Mouse (Mus musculus) CH12.LX (cell line): ENCODE data around the gene Olfr1366. TPM values are rescaled to one million over a fixed set of nuclear protein-coding genes. Genes with fewer than 3 reads are reported as not detected.

Experiments
- DNase-seq: peaks from one replicate; pipeline ENCODE4 v3.0.0-alpha.2; 2013; ENCODE audit errors: extremely low read depth
- H3K27ac ChIP-seq: 2 replicates; pipeline ENCODE4 v1.5.1; 2012; ENCODE audit warnings: low read depth, mild to moderate bottlenecking, control low read depth, moderate library complexity; ENCODE audit not compliant: insufficient read depth
- H3K27me3 ChIP-seq: replicated peaks from 2 replicates; pipeline ENCODE3; 2012; ENCODE audit warnings: inconsistent platforms
- H3K36me3 ChIP-seq, 2 experiments: replicated peaks in 1 of 2; 2 replicates each; pipeline versions ENCODE3 to v1.6.1; 2012; ENCODE audit warnings: inconsistent platforms in 1 of 2, low read length in 1 of 2, mild to moderate bottlenecking in 1 of 2, mixed read lengths in 1 of 2, moderate library complexity in 1 of 2; ENCODE audit not compliant: control insufficient read depth in 1 of 2, insufficient read depth in 1 of 2
- H3K4me1 ChIP-seq, 2 experiments: 2 replicates each; pipeline ENCODE4 v1.6.1; 2012; ENCODE audit warnings: inconsistent platforms in 1 of 2, moderate library complexity in 1 of 2; ENCODE audit not compliant: insufficient read depth in 2 of 2, control insufficient read depth in 1 of 2
- H3K4me2 ChIP-seq: 2 replicates; pipeline ENCODE4 v1.6.1; 2012; ENCODE audit warnings: low read depth, mild to moderate bottlenecking, control low read depth; ENCODE audit not compliant: poor library complexity, insufficient read depth, severe bottlenecking
- H3K4me3 ChIP-seq, 3 experiments: fragments of 150-350 bp in 1 of 3; sonication (generic) in 1 of 3; replicated peaks in 1 of 3; 2 replicates each; pipeline versions ENCODE3 to v1.5.1; 2011 to 2012; ENCODE audit warnings: low read depth in 2 of 3, low read length in 2 of 3, mild to moderate bottlenecking in 2 of 3, moderate library complexity in 2 of 3, control low read depth in 1 of 3, improper control_type of control experiment in 1 of 3, inconsistent platforms in 1 of 3, mixed read lengths in 1 of 3; ENCODE audit not compliant: poor library complexity in 1 of 3
- H3K79me2 ChIP-seq: replicated peaks from 2 replicates; pipeline ENCODE4 v1.6.1; 2012; ENCODE audit warnings: mild to moderate bottlenecking, moderate library complexity; ENCODE audit not compliant: control insufficient read depth, poor library complexity, insufficient read depth, severe bottlenecking; ENCODE audit errors: extremely low read depth
- H3K9ac ChIP-seq: 2 replicates; pipeline ENCODE4 v1.6.1; 2012; ENCODE audit warnings: low read depth, mild to moderate bottlenecking, control low read depth, moderate library complexity; ENCODE audit not compliant: insufficient read depth
- H3K9me3 ChIP-seq: replicated peaks from 2 replicates; pipeline ENCODE3; 2012; ENCODE audit warnings: low read length, inconsistent platforms, mixed read lengths
- CHD2 ChIP-seq: IDR thresholded peaks from 2 replicates; pipeline ENCODE4 v1.6.1; 2011; ENCODE audit warnings: low read length, improper control_type of control experiment
- CTCF ChIP-seq, 2 experiments: IDR thresholded peaks in 1 of 2; conservative IDR thresholded peaks in 1 of 2; 2 replicates each; pipeline ENCODE4 v1.5.1; 2011 to 2012; ENCODE audit warnings: low read depth in 2 of 2, low read length in 2 of 2, improper control_type of control experiment in 1 of 2, inconsistent platforms in 1 of 2, mild to moderate bottlenecking in 1 of 2, moderate library complexity in 1 of 2
- ELF1 ChIP-seq: IDR thresholded peaks from 2 replicates; pipeline ENCODE4 v1.6.1; 2014; ENCODE audit warnings: low read depth, mild to moderate bottlenecking, inconsistent platforms, low read length, improper control_type of control experiment
- EP300 ChIP-seq: IDR thresholded peaks from 2 replicates; pipeline ENCODE4 v1.6.1; 2011; ENCODE audit warnings: low read length, improper control_type of control experiment
- ETS1 ChIP-seq: conservative IDR thresholded peaks from 2 replicates; pipeline ENCODE4 v1.6.1; 2012; ENCODE audit warnings: low read depth, mild to moderate bottlenecking, inconsistent platforms, low read length, improper control_type of control experiment, moderate library complexity
- GABPA ChIP-seq: IDR thresholded peaks from 2 replicates; pipeline ENCODE4 v1.6.1; 2012; ENCODE audit warnings: low read depth, low read length, improper control_type of control experiment, inconsistent platforms; ENCODE audit not compliant: insufficient replicate concordance
- KAT2A ChIP-seq: IDR thresholded peaks from 2 replicates; pipeline ENCODE4 v1.6.1; 2012; ENCODE audit warnings: low read length, improper control_type of control experiment, inconsistent platforms; ENCODE audit not compliant: insufficient replicate concordance
- MAFK ChIP-seq: IDR thresholded peaks from 2 replicates; pipeline ENCODE4 v1.6.1; 2011; ENCODE audit warnings: low read length, improper control_type of control experiment; ENCODE audit not compliant: insufficient replicate concordance
- MAX ChIP-seq: IDR thresholded peaks from 2 replicates; pipeline ENCODE4 v1.6.1; 2011; ENCODE audit warnings: low read length, improper control_type of control experiment
- MXI1 ChIP-seq: IDR thresholded peaks from 2 replicates; pipeline ENCODE4 v1.6.1; 2011; ENCODE audit warnings: mild to moderate bottlenecking, low read depth, low read length, improper control_type of control experiment
- NRF1 ChIP-seq: IDR thresholded peaks from 2 replicates; pipeline ENCODE4 v1.6.1; 2014; ENCODE audit warnings: low read depth, mild to moderate bottlenecking, inconsistent platforms, low read length, improper control_type of control experiment, moderate library complexity
- PAX5 ChIP-seq: IDR thresholded peaks from 2 replicates; pipeline ENCODE4 v1.6.1; 2012; ENCODE audit warnings: low read length, inconsistent platforms, mixed read lengths
- POLR2A ChIP-seq: IDR thresholded peaks from 2 replicates; pipeline ENCODE4 v1.6.1; 2011; ENCODE audit warnings: low read depth, mild to moderate bottlenecking, improper control_type of control experiment, low read length
- RAD21 ChIP-seq: IDR thresholded peaks from 2 replicates; pipeline ENCODE4 v1.6.1; 2011; ENCODE audit warnings: low read depth, mild to moderate bottlenecking, low read length, improper control_type of control experiment, moderate library complexity
- RCOR1 ChIP-seq: conservative IDR thresholded peaks from 2 replicates; pipeline ENCODE4 v1.6.1; 2012; ENCODE audit warnings: low read depth, mild to moderate bottlenecking, inconsistent platforms, low read length, improper control_type of control experiment
- SIN3A ChIP-seq: IDR thresholded peaks from 2 replicates; pipeline ENCODE4 v1.6.1; 2012; ENCODE audit warnings: low read length, improper control_type of control experiment, inconsistent platforms
- UBTF ChIP-seq: IDR thresholded peaks from 2 replicates; pipeline ENCODE4 v1.6.1; 2012; ENCODE audit warnings: low read depth, mild to moderate bottlenecking, inconsistent platforms, low read length, improper control_type of control experiment, moderate library complexity
- dilution Hi-C: fragments of 300-500 bp; cut with MboI; formaldehyde crosslinking; loops from 2 replicates; pipeline ENCODE4 v1.14.3; 2020; ENCODE audit warnings: low sequenced_read_pairs; ENCODE audit not compliant: extremely low pct_unique_long_range_greater_than_20kb, extremely low pct_ligation_motif_present
- in situ Hi-C: fragments of 300-500 bp; cut with MboI; formaldehyde crosslinking; loops from 3 replicates; pipeline ENCODE4 v1.14.3; 2019; ENCODE audit warnings: low sequenced_read_pairs, low pct_ligation_motif_present, low pct_unique_long_range_greater_than_20kb, mixed read lengths
- polyA plus RNA-seq: library from polyadenylated mRNA; unstranded; fragments of >175 nt; gene quantifications from 2 replicates; pipeline ENCODE4 v1.2.1, GENCODE M21; 2012; ENCODE audit warnings: low read depth; ENCODE audit not compliant: insufficient read length
- total RNA-seq, 2 experiments: library from RNA; depleted of rRNA; stranded (reverse); fragments of 300-350 nt in 1 of 2; fragments of >200 nt in 1 of 2; gene quantifications; 2 replicates each; pipeline ENCODE4 v1.2.3; 2012 to 2014

Gene Olfr1366
- total and polyA plus RNA-seq, 3 experiments: 0.10 TPM; not detected in 2

DNA sequence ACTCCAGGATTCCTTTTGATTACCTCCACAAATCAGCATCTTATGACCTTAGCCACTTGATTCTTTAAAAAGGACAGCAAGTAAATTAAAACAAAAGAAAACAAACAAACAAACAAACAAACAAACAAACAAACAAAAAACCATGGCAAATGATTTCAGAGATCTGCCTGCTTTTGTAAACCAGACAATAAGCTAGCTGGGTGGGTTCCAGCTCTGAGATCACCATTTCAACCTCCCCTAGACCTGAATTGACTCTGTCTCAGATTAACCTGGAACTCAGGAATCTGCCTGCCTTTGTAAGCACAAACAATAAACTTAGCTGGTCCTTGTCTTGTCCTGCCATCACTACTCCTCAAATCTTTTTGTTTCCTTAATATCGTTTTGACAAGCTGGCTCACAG, 55.7 kb downstream of the Olfr1366 start:
- Histone ChIP-seq H3K27me3 (no peaks in the 10 kb centered on the region), H3K79me2 (no peaks in the 10 kb centered on the region), H3K4me3 (no peak overlapping the region), H3K4me1 (no peaks in the 10 kb centered on the region), H3K27ac (no peak overlapping the region), H3K9ac (no peak overlapping the region), H3K36me3 (no peaks in the 10 kb centered on the region), H3K9me3 (peaks cover 3% of the 10 kb centered on the region), H3K4me2 (no peak overlapping the region)
- DNase-seq: no peak
- dilution Hi-C loops (no loop called here), in situ Hi-C loops (no loop called here)
- TF ChIP-seq SIN3A (no peak), KAT2A (no peak), CHD2 (no peak), RCOR1 (no peak), MAX (no peak), PAX5 (no peak), CTCF (conservative IDR thresholded peaks at IDR 0.05 in 1 of 2, IDR thresholded peaks at IDR 0.05 in 1 of 2; ENCODE audit: low read depth in 2 of 2, low read length in 2 of 2) (no peak), EP300 (no peak), MAFK (no peak), POLR2A (no peak), RAD21 (no peak), ETS1 (no peak), NRF1 (no peak), GABPA (no peak), MXI1 (no peak), UBTF (no peak), ELF1 (no peak)
- TF ChIP-seq, all 38 proteins: peak for 0

Other genes starting within 250 kb of the Olfr1366 start
Only the 20 nearest of the 31 such genes appear.
- gene Zkscan3, start 140.1 kb downstream of the Olfr1366 start, total RNA-seq (2012; rRNA removed): 20.0 and 20.9 TPM in 2 replicates
- gene Zkscan3, start 140.1 kb downstream of the Olfr1366 start, total RNA-seq (2014; rRNA removed): 32.7 and 36.2 TPM in 2 replicates
- 18.1 and 19.1 TPM in 2 replicates for gene Zkscan3, start 140.1 kb downstream of the Olfr1366 start, polyA plus RNA-seq
- 3.1 and 4.0 TPM in 2 replicates for gene Pgbd1, start 101.8 kb downstream of the Olfr1366 start, total RNA-seq (2012; rRNA removed)
- 7.0 and 7.4 TPM in 2 replicates for gene Pgbd1, start 101.8 kb downstream of the Olfr1366 start, total RNA-seq (2014; rRNA removed)
- 3.0 and 3.9 TPM in 2 replicates for gene Pgbd1, start 101.8 kb downstream of the Olfr1366 start, polyA plus RNA-seq
- 14.8 and 16.0 TPM in 2 replicates for gene Zscan26, start 89.1 kb downstream of the Olfr1366 start, total RNA-seq (2012; rRNA removed)
- 20.9 and 25.9 TPM in 2 replicates for gene Zscan26, start 89.1 kb downstream of the Olfr1366 start, total RNA-seq (2014; rRNA removed)
- 13.4 and 14.2 TPM in 2 replicates for gene Zscan26, start 89.1 kb downstream of the Olfr1366 start, polyA plus RNA-seq
- gene Nkapl, start 74.3 kb downstream of the Olfr1366 start, total RNA-seq (2012; rRNA removed): 0.76 and 0.80 TPM in 2 replicates
- 0.84 and 0.90 TPM in 2 replicates for gene Nkapl, start 74.3 kb downstream of the Olfr1366 start, total RNA-seq (2014; rRNA removed)
- 0.26 and 0.56 TPM in 2 replicates for gene Nkapl, start 74.3 kb downstream of the Olfr1366 start, polyA plus RNA-seq
- not detected in 2 replicates for gene Zkscan4, start 63.9 kb downstream of the Olfr1366 start, total RNA-seq (2012; rRNA removed)
- not detected in 2 replicates for gene Zkscan4, start 63.9 kb downstream of the Olfr1366 start, total RNA-seq (2014; rRNA removed)
- not detected in 2 replicates for gene Zkscan4, start 63.9 kb downstream of the Olfr1366 start, polyA plus RNA-seq
- not detected in 2 replicates for gene Gm10065, start 63.4 kb downstream of the Olfr1366 start, total RNA-seq (2012; rRNA removed)
- gene Gm10065, start 63.4 kb downstream of the Olfr1366 start, total RNA-seq (2014; rRNA removed): not detected in 2 replicates
- gene Gm10065, start 63.4 kb downstream of the Olfr1366 start, polyA plus RNA-seq: not detected in 2 replicates
- gene AK157302, start 47.6 kb downstream of the Olfr1366 start, total RNA-seq (2012; rRNA removed): 0.17 and 0.29 TPM in 2 replicates
- gene AK157302, start 47.6 kb downstream of the Olfr1366 start, total RNA-seq (2014; rRNA removed): 0.47 TPM in 2 replicates
- gene AK157302, start 47.6 kb downstream of the Olfr1366 start, polyA plus RNA-seq: 0.26 TPM in 1 of 2 replicates, not detected in the other
- 13.5 and 21.0 TPM in 2 replicates for gene Gm11273, start 41.4 kb downstream of the Olfr1366 start, total RNA-seq (2012; rRNA removed)
- 28.3 and 28.8 TPM in 2 replicates for gene Gm11273, start 41.4 kb downstream of the Olfr1366 start, total RNA-seq (2014; rRNA removed)
- 239 and 279 TPM in 2 replicates for gene Gm11273, start 41.4 kb downstream of the Olfr1366 start, polyA plus RNA-seq
- gene Zkscan8, start 11.7 kb downstream of the Olfr1366 start, total RNA-seq (2012; rRNA removed): 7.4 and 8.1 TPM in 2 replicates
- gene Zkscan8, start 11.7 kb downstream of the Olfr1366 start, total RNA-seq (2014; rRNA removed): 7.6 and 8.3 TPM in 2 replicates
- gene Zkscan8, start 11.7 kb downstream of the Olfr1366 start, polyA plus RNA-seq: 7.3 and 9.7 TPM in 2 replicates
- gene Olfr1535, start 17.1 kb upstream of the Olfr1366 start, total RNA-seq (2012; rRNA removed): not detected in 2 replicates
- not detected in 2 replicates for gene Olfr1535, start 17.1 kb upstream of the Olfr1366 start, total RNA-seq (2014; rRNA removed)
- gene Olfr1535, start 17.1 kb upstream of the Olfr1366 start, polyA plus RNA-seq: not detected in 2 replicates
- gene Olfr1364, start 39.0 kb upstream of the Olfr1366 start, total RNA-seq (2012; rRNA removed): not detected in 2 replicates
- gene Olfr1364, start 39.0 kb upstream of the Olfr1366 start, total RNA-seq (2014; rRNA removed): not detected in 2 replicates
- not detected in 2 replicates for gene Olfr1364, start 39.0 kb upstream of the Olfr1366 start, polyA plus RNA-seq
- not detected in 2 replicates for gene Olfr1362, start 71.2 kb upstream of the Olfr1366 start, total RNA-seq (2012; rRNA removed)
- gene Olfr1362, start 71.2 kb upstream of the Olfr1366 start, total RNA-seq (2014; rRNA removed): not detected in 2 replicates
- not detected in 2 replicates for gene Olfr1362, start 71.2 kb upstream of the Olfr1366 start, polyA plus RNA-seq
- 1.0 and 1.4 TPM in 2 replicates for gene Olfr11, start 99.7 kb upstream of the Olfr1366 start, total RNA-seq (2012; rRNA removed)
- gene Olfr11, start 99.7 kb upstream of the Olfr1366 start, total RNA-seq (2014; rRNA removed): 0.34 and 0.70 TPM in 2 replicates
- 0.23 and 1.3 TPM in 2 replicates for gene Olfr11, start 99.7 kb upstream of the Olfr1366 start, polyA plus RNA-seq
- gene Olfr1361, start 120.6 kb upstream of the Olfr1366 start, total RNA-seq (2012; rRNA removed): not detected in 2 replicates
- gene Olfr1361, start 120.6 kb upstream of the Olfr1366 start, total RNA-seq (2014; rRNA removed): not detected in 2 replicates
- not detected in 2 replicates for gene Olfr1361, start 120.6 kb upstream of the Olfr1366 start, polyA plus RNA-seq
- gene Olfr1360, start 134.6 kb upstream of the Olfr1366 start, total RNA-seq (2012; rRNA removed): not detected in 2 replicates
- gene Olfr1360, start 134.6 kb upstream of the Olfr1366 start, total RNA-seq (2014; rRNA removed): not detected in 2 replicates
- not detected in 2 replicates for gene Olfr1360, start 134.6 kb upstream of the Olfr1366 start, polyA plus RNA-seq
- gene Olfr1359, start 155.3 kb upstream of the Olfr1366 start, total RNA-seq (2012; rRNA removed): not detected in 2 replicates
- gene Olfr1359, start 155.3 kb upstream of the Olfr1366 start, total RNA-seq (2014; rRNA removed): not detected in 2 replicates
- not detected in 2 replicates for gene Olfr1359, start 155.3 kb upstream of the Olfr1366 start, polyA plus RNA-seq
- gene Hist1h2bl, start 173.3 kb upstream of the Olfr1366 start, total RNA-seq (2012; rRNA removed): 897 and 953 TPM in 2 replicates
- gene Hist1h2bl, start 173.3 kb upstream of the Olfr1366 start, total RNA-seq (2014; rRNA removed): 16.0 and 18.1 TPM in 2 replicates
- gene Hist1h2bl, start 173.3 kb upstream of the Olfr1366 start, polyA plus RNA-seq: 1.7 and 3.8 TPM in 2 replicates
- gene Hist1h2ai, start 173.6 kb upstream of the Olfr1366 start, total RNA-seq (2012; rRNA removed): 839 and 880 TPM in 2 replicates
- gene Hist1h2ai, start 173.6 kb upstream of the Olfr1366 start, total RNA-seq (2014; rRNA removed): 3.9 and 6.3 TPM in 2 replicates
- not detected in 2 replicates for gene Hist1h2ai, start 173.6 kb upstream of the Olfr1366 start, polyA plus RNA-seq
- 1,605 and 1,657 TPM in 2 replicates for gene Hist1h3h, start 174.9 kb upstream of the Olfr1366 start, total RNA-seq (2012; rRNA removed)
- 18.2 and 21.7 TPM in 2 replicates for gene Hist1h3h, start 174.9 kb upstream of the Olfr1366 start, total RNA-seq (2014; rRNA removed)
- 9.5 and 18.6 TPM in 2 replicates for gene Hist1h3h, start 174.9 kb upstream of the Olfr1366 start, polyA plus RNA-seq
- gene Hist1h2bm, start 179.2 kb upstream of the Olfr1366 start, total RNA-seq (2012; rRNA removed): 1,752 and 1,804 TPM in 2 replicates
- 25.7 and 36.0 TPM in 2 replicates for gene Hist1h2bm, start 179.2 kb upstream of the Olfr1366 start, total RNA-seq (2014; rRNA removed)
- 0.87 TPM in 1 of 2 replicates, not detected in the other for gene Hist1h2bm, start 179.2 kb upstream of the Olfr1366 start, polyA plus RNA-seq